Mouse (Mus musculus): ENCODE data around the gene Lingo4. TPM values are rescaled to one million over a fixed set of nuclear protein-coding genes. Genes with fewer than 3 reads are reported as not detected.

Gene Lingo4
- total and polyA plus RNA-seq, 2 experiments from 2014 or later = 2.5 to 3.9 TPM

- H3K9me3 ChIP-seq (ENCODE audit: low read length) = no peaks in the 10 kb centered on the region
- H3K9ac ChIP-seq (replicated peaks; ENCODE audit: low read length) = no peak overlapping the region
- no peaks in the 10 kb centered on the region for H3K36me3 ChIP-seq (ENCODE audit: insufficient read depth, low read length)
- no peaks in the 10 kb centered on the region for H3K27me3 ChIP-seq (ENCODE audit: insufficient read depth, low read length)
- H3K4me3 ChIP-seq (ENCODE audit: low read length) = peak overlapping the region; percentile 13
- H3K4me1 ChIP-seq (ENCODE audit: insufficient read depth, low read length) = peaks cover 12% of the 10 kb centered on the region; the same call in 1 of the 2 replicates
- H3K4me2 ChIP-seq (ENCODE audit: low read depth, low read length) = peak overlapping the region; percentile 42
- DNase-seq (ENCODE audit: low spot score) (peak; percentile 65), ATAC-seq (peak; percentile 63)
- 0% methylated on average over 5 of the region's 5 CpGs for WGBS
- no peak for TF ChIP-seq CTCF (IDR thresholded peaks at IDR 0.05; ENCODE audit: low read depth)
- peak overlapping the region; percentile 38; the same call in 1 of the 2 replicates for H3K27ac ChIP-seq
These were observed 24.7 kb upstream of the Lingo4 start for GRCm38 (mm10) chr3:94373597-94374011.

GRCm38 (mm10) chr3:94374636-94375035 lies 23.7 kb upstream of the Lingo4 start:
- Histone ChIP-seq H3K9me3 (ENCODE audit: low read length) (no peaks in the 10 kb centered on the region), H3K4me2 (ENCODE audit: low read depth, low read length) (no peak overlapping the region), H3K9ac (replicated peaks; ENCODE audit: low read length) (no peak overlapping the region), H3K27me3 (ENCODE audit: insufficient read depth, low read length) (no peaks in the 10 kb centered on the region), H3K4me3 (ENCODE audit: low read length) (no peak overlapping the region), H3K4me1 (ENCODE audit: insufficient read depth, low read length) (peaks cover 12% of the 10 kb centered on the region; the same call in 1 of the 2 replicates), H3K36me3 (ENCODE audit: insufficient read depth, low read length) (no peaks in the 10 kb centered on the region), H3K27ac (no peak overlapping the region)
- TF ChIP-seq CTCF (IDR thresholded peaks at IDR 0.05; ENCODE audit: low read depth) = no peak
- DNase-seq (ENCODE audit: low spot score) (no peak), ATAC-seq (no peak)

GRCm38 (mm10) chr3:94375146-94375545 lies 23.2 kb upstream of the Lingo4 start:
- WGBS = 70% methylated on average over 2 of the region's 2 CpGs

GRCm38 (mm10) chr3:94375861-94376260 lies 22.5 kb upstream of the Lingo4 start:
- no peak overlapping the region for H3K4me2 ChIP-seq (ENCODE audit: low read depth, low read length)
- ATAC-seq (no peak), DNase-seq (ENCODE audit: low spot score) (no peak)
- H3K9ac ChIP-seq (replicated peaks; ENCODE audit: low read length) = no peak overlapping the region
- no peak for TF ChIP-seq CTCF (IDR thresholded peaks at IDR 0.05; ENCODE audit: low read depth)
- H3K9me3 ChIP-seq (ENCODE audit: low read length) = no peaks in the 10 kb centered on the region
- WGBS = 48% methylated on average over 5 of the region's 5 CpGs
- H3K4me1 ChIP-seq (ENCODE audit: insufficient read depth, low read length) = peaks cover 12% of the 10 kb centered on the region; the same call in 1 of the 2 replicates
- no peak overlapping the region for H3K4me3 ChIP-seq (ENCODE audit: low read length)
- no peaks in the 10 kb centered on the region for H3K27me3 ChIP-seq (ENCODE audit: insufficient read depth, low read length)
- H3K36me3 ChIP-seq (ENCODE audit: insufficient read depth, low read length) = no peaks in the 10 kb centered on the region
- no peak overlapping the region for H3K27ac ChIP-seq

More at GRCm38 (mm10) chr3:94375146-94375545, 23.2 kb upstream of the Lingo4 start:
- H3K9me3 ChIP-seq (ENCODE audit: low read length) = no peaks in the 10 kb centered on the region
- ATAC-seq (no peak), DNase-seq (ENCODE audit: low spot score) (no peak)
- H3K9ac ChIP-seq (replicated peaks; ENCODE audit: low read length) = no peak overlapping the region
- no peak for TF ChIP-seq CTCF (IDR thresholded peaks at IDR 0.05; ENCODE audit: low read depth)
- no peaks in the 10 kb centered on the region for H3K27me3 ChIP-seq (ENCODE audit: insufficient read depth, low read length)
- H3K27ac ChIP-seq = no peak overlapping the region
- H3K36me3 ChIP-seq (ENCODE audit: insufficient read depth, low read length) = no peaks in the 10 kb centered on the region
- H3K4me1 ChIP-seq (ENCODE audit: insufficient read depth, low read length) = peaks cover 12% of the 10 kb centered on the region; the same call in 1 of the 2 replicates
- no peak overlapping the region for H3K4me2 ChIP-seq (ENCODE audit: low read depth, low read length)
- no peak overlapping the region for H3K4me3 ChIP-seq (ENCODE audit: low read length)

DNA sequence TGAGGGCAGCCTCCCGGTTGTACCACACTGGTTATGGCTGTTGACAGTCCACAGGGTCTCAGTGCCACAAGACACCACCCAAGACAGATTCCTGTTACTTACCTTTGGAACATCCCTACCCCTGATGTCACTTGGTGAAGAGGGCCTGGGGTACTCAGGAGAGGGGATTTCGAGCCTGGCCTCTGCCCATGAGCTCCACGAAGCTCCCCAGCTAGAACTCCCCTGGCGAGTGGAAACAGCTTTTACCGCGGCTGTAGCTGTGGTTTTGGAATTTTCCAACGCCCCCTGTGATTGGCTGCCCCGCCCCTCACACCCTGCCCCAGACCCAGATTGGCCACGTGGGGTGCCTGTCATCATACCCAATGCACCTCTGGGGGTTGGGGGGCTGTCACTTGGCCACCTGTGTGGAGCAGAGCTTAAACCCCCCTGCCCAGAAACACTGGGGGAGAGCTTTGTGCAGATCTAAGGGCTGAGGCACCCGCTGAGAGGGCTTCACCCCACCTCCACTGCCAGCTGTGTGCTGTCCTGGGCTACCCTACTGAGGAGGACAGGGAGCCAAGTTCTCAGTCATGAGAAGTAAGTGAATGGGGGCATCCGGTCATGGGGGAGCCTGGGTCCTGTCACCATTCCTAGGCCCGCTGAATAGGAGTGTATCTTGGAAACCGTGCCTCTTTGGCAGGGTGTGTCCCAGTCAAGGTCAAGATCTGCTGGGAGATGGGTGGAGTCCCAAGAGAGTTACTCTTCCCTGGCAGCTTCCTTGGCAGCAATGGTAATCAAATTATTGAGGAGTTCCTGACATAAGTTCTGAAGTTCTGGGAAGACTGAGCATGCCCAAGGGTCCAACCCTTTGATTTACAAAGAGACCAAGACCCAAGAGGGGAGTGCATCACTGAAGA lies 21.0 kb upstream of the Lingo4 start:
- no peak for DNase-seq (ENCODE audit: low spot score)
- H3K36me3 ChIP-seq (ENCODE audit: insufficient read depth, low read length) = no peaks in the 10 kb centered on the region
- peaks cover 12% of the 10 kb centered on the region; the same call in 1 of the 2 replicates for H3K4me1 ChIP-seq (ENCODE audit: insufficient read depth, low read length)
- H3K9ac ChIP-seq (replicated peaks; ENCODE audit: low read length) = no peak overlapping the region
- no peak for ATAC-seq
- no peaks in the 10 kb centered on the region for H3K9me3 ChIP-seq (ENCODE audit: low read length)
- H3K4me2 ChIP-seq (ENCODE audit: low read depth, low read length) = no peak overlapping the region
- H3K4me3 ChIP-seq (ENCODE audit: low read length) = no peak overlapping the region
- no peak overlapping the region for H3K27ac ChIP-seq
- WGBS = 21% methylated on average over 13 of the region's 13 CpGs
- H3K27me3 ChIP-seq (ENCODE audit: insufficient read depth, low read length) = no peaks in the 10 kb centered on the region
- no peak for TF ChIP-seq CTCF (IDR thresholded peaks at IDR 0.05; ENCODE audit: low read depth)

GRCm38 (mm10) chr3:94379831-94380510 lies 18.3 kb upstream of the Lingo4 start:
- no peak for ATAC-seq
- no peak for TF ChIP-seq CTCF (IDR thresholded peaks at IDR 0.05; ENCODE audit: low read depth)

More at GRCm38 (mm10) chr3:94379831-94380510, 18.3 kb upstream of the Lingo4 start:
- DNase-seq (ENCODE audit: low spot score) = no peak
- Histone ChIP-seq H3K27me3 (ENCODE audit: insufficient read depth, low read length) (no peaks in the 10 kb centered on the region), H3K4me3 (ENCODE audit: low read length) (no peak overlapping the region), H3K27ac (no peak overlapping the region), H3K4me1 (ENCODE audit: insufficient read depth, low read length) (no peaks in the 10 kb centered on the region), H3K9ac (replicated peaks; ENCODE audit: low read length) (no peak overlapping the region), H3K36me3 (ENCODE audit: insufficient read depth, low read length) (no peaks in the 10 kb centered on the region), H3K4me2 (ENCODE audit: low read depth, low read length) (no peak overlapping the region), H3K9me3 (ENCODE audit: low read length) (no peaks in the 10 kb centered on the region)
- 29% methylated on average over 9 of the region's 9 CpGs for WGBS
